Mouse (Mus musculus) hindbrain, embryonic 16.5 days (tissue): ENCODE measurements around the gene Lim2. TPM values are rescaled to one million over a fixed set of nuclear protein-coding genes. Genes with fewer than 3 reads are reported as not detected.
A peak's percentile ranks its signal among the peaks of the same experiment; 100 is the strongest.

Source experiments
- ATAC-seq: fragments of 200-750 bp; cut with Nextera tagmentation; 2 replicates; pipeline ENCODE4 v1.8.0; 2017; ENCODE audit warnings: moderate TSS enrichment, moderate library complexity
- H3K27ac ChIP-seq: fragments of 300-500 bp; sonication (generic); 2 replicates; pipeline ENCODE4 v1.5.1; 2014; ENCODE audit warnings: low read depth, mild to moderate bottlenecking, control low read depth, low read length, moderate library complexity
- H3K27me3 ChIP-seq: fragments of 300-500 bp; sonication (generic); replicated peaks from 2 replicates; pipeline ENCODE4 v1.6.1; 2014; ENCODE audit warnings: low read length; ENCODE audit not compliant: control insufficient read depth, insufficient read depth
- H3K36me3 ChIP-seq: fragments of 300-500 bp; sonication (generic); 2 replicates; pipeline ENCODE4 v1.6.1; 2014; ENCODE audit warnings: mild to moderate bottlenecking, low read length, moderate library complexity, mixed read lengths; ENCODE audit not compliant: control insufficient read depth, insufficient read depth
- H3K4me1 ChIP-seq: fragments of 300-500 bp; sonication (generic); 2 replicates; pipeline ENCODE4 v1.6.1; 2014; ENCODE audit warnings: low read depth, low read length; ENCODE audit not compliant: control insufficient read depth, insufficient read depth
- H3K4me2 ChIP-seq: fragments of 300-500 bp; sonication (generic); 2 replicates; pipeline ENCODE4 v1.6.1; 2014; ENCODE audit warnings: mild to moderate bottlenecking, low read length, control low read depth, moderate library complexity
- H3K4me3 ChIP-seq: fragments of 300-500 bp; sonication (generic); 2 replicates; pipeline ENCODE4 v1.5.1; 2014; ENCODE audit warnings: mild to moderate bottlenecking, low read length, control low read depth, moderate library complexity
- H3K9ac ChIP-seq: fragments of 300-500 bp; sonication (generic); 2 replicates; pipeline ENCODE4 v1.6.1; 2014; ENCODE audit warnings: low read depth, mild to moderate bottlenecking, control low read depth, low read length, moderate library complexity
- H3K9me3 ChIP-seq: fragments of 300-500 bp; sonication (generic); 2 replicates; pipeline ENCODE4 v1.6.1; 2014; ENCODE audit warnings: mild to moderate bottlenecking, low read length, moderate library complexity; ENCODE audit not compliant: control insufficient read depth
- WGBS: fragments of 180-500 bp; shearing (Covaris S2); extraction: QIAGEN DNeasy Blood & Tissue Kit; methylation state at CpG from one replicate; pipeline ENCODE4 v1.1.7; 2014; 5-methylcytosine and 5-hydroxymethylcytosine counted together
- polyA plus RNA-seq: library from polyadenylated mRNA; unstranded; fragments of >200 nt; fragmentation: Nextera tagmentation; extraction: Ambion mirVana; gene quantifications from 2 replicates; pipeline ENCODE4 v1.2.1, GENCODE M21; 2015

The Lim2 gene
- polyA plus RNA-seq, 1 experiment from 2014 or later, result not detected

DNA sequence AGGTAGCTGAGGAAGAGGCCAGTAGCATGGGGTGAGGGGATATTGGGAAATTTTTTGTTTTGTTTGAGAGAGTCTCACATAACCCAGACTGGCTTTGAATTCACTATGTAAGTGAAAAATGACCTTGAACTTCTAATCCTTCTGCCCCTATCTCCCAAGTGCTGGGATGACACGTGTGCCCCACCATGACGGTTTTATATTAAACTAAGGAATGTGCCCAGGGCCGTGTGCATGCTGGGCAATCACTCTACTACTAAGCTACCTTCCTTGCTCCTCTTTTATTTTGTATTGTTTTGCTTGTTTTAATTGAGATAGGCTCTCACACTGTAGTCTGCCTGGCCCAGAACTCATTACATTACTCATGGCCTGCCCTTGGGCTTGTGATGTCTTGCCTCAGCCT is 13.6 kb downstream of the Lim2 start:
- Histone ChIP-seq H3K27me3 (no peaks in the 10 kb centered on the region), H3K27ac (no peak overlapping the region), H3K4me1 (peaks cover 18% of the 10 kb centered on the region), H3K9me3 (no peaks in the 10 kb centered on the region), H3K4me2 (no peak overlapping the region), H3K4me3 (no peak overlapping the region), H3K36me3 (no peaks in the 10 kb centered on the region), H3K9ac (no peak overlapping the region)
- 76% methylated on average over 3 of the region's 3 CpGs for WGBS
- no peak for ATAC-seq

DNA sequence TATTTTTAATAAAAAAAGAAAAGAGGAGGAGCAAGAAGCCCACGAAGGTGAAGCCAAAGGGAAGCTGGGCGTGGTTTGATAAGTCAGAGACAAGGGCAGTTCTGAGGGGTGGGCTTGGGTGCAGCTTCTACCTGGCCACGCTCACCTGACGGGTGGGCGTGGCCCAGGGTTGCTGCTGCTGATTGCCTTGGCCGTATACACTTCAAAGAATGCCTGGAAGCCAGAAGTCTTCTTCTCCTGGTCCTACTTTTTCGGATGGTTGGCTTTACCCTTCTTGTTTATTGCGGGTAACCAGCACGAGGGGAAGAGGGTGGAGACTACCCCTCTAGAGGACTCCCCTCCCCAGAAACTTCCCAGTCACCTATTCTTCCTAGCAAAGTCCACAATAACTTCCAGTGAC is 15.2 kb downstream of the Lim2 start:
- H3K27me3 ChIP-seq, result no peaks in the 10 kb centered on the region
- peak overlapping the region; percentile 93 for H3K27ac ChIP-seq
- H3K4me3 ChIP-seq, result peak overlapping the region; percentile 61
- no peaks in the 10 kb centered on the region for H3K9me3 ChIP-seq
- peak overlapping the region; percentile 77 for H3K9ac ChIP-seq
- no peaks in the 10 kb centered on the region for H3K36me3 ChIP-seq
- 13% methylated on average over 9 of the region's 9 CpGs for WGBS
- 0 out of 2 replicates have a peak, but pooled peaks have one; percentile 1 for ATAC-seq
- peaks cover 18% of the 10 kb centered on the region for H3K4me1 ChIP-seq
- peak overlapping the region; percentile 94 for H3K4me2 ChIP-seq

DNA sequence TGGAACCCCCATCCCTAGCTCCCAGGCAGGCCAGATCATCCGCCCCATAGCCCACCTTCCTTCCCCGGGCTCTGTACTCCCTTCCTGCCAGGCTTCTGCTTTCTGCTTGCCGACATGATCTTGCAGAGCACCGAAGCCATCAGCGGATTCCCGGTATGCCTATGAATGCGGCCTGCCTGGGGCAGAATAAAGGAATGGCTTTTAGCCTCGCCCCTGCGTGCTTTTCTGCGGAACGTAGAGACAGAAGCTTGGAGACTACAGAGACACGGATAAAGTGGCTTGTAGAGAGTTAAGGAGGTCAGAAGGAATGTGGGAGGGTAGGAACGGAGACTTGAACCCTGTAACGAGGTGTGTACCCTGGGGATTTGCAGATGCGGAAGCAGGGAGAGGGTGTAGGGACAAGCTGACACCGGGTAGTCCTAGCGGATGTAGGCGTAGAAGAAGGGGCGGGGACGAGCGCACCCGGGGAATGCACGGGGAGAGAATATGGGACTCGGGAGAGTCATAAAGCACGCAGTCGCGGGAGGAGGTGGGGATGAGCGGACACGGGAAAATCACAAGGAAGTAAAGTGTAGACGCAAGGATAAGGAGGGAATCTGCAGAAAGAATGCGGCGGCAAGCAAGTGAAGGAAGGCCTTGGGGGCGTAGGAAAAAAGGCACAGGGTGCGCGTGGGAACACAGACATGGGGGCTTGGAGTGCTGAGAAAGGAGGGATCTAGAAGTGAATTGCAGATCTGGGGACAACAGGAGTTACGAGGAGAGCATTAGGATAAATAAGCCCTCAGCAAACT is 15.9 kb downstream of the Lim2 start:
- H3K27me3 ChIP-seq, result no peaks in the 10 kb centered on the region
- peak overlapping the region; percentile 93 for H3K27ac ChIP-seq
- ATAC-seq, result peak; percentile 83
- H3K4me1 ChIP-seq, result peaks cover 18% of the 10 kb centered on the region
- H3K9ac ChIP-seq, result peak overlapping the region; percentile 77
- under 1% methylated on average over 36 of the region's 36 CpGs for WGBS
- H3K36me3 ChIP-seq, result no peaks in the 10 kb centered on the region
- peak overlapping the region; percentile 94 for H3K4me2 ChIP-seq
- peak overlapping the region; percentile 61 for H3K4me3 ChIP-seq
- H3K9me3 ChIP-seq, result no peaks in the 10 kb centered on the region

DNA sequence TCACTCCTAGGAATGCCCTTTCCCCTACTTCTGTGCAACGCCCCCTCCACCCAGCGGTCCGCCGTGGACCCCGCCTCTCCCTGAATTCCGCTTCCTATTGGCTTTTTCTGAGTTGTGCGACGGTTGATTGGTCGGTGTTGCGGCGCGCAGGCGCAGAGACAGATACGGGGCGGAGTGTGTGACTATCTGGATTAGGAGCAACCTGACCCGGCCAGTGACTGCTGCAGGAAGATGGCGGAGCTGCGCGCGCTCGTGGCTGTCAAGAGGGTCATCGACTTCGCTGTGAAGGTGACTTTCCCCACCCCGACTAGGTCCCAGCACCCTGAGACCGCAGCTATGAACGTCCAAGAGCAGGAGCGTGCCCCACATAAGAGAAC is 16.4 kb downstream of the Lim2 start, which contains the start of the genes Etfb and Gm45233:
Etfb (plus strand) TSS at position 167 of the 377 bp plus-strand sequence.
Gm45233 (plus strand) TSS at position 212 of the 377 bp plus-strand sequence.
- Histone ChIP-seq H3K9ac (peak within 1 kb of the TSS; percentile 77), H3K27me3 (no peaks in the 10 kb centered on the region), H3K27ac (peak within 1 kb of the TSS; percentile 93), H3K4me1 (peaks cover 18% of the 10 kb centered on the region), H3K4me3 (peak within 1 kb of the TSS; percentile 61), H3K9me3 (no peaks in the 10 kb centered on the region), H3K4me2 (peak within 1 kb of the TSS; percentile 94), H3K36me3 (no peaks in the 10 kb centered on the region)
- WGBS, result 0% methylated on average over 27 of the region's 27 CpGs
- ATAC-seq, result peak; percentile 98

DNA sequence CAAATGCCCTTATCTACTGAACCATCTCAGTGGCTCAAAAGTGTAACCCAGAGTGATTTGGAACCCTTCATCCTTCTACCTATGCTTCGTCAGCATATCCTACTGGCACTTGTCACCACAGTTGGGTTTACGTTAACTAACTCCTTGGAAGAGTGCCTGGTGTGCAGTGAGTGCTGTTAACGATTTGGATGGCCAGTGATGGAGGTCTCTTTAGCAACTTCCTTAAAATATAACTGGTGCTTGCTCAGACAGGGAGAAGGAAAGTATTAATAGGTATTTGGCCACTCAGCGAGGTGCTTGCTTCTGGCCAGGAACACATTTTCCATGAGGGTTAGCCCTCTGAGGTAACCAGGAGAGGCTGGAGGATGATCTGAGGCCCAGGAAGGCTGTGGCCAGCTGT is 20.3 kb downstream of the Lim2 start:
- WGBS, result 93% methylated on average over 4 of the region's 4 CpGs
- Histone ChIP-seq H3K4me1 (peaks cover 13% of the 10 kb centered on the region), H3K27me3 (no peaks in the 10 kb centered on the region), H3K27ac (no peak overlapping the region), H3K4me2 (no peak overlapping the region), H3K9ac (no peak overlapping the region), H3K9me3 (no peaks in the 10 kb centered on the region), H3K36me3 (peaks cover 6% of the 10 kb centered on the region), H3K4me3 (no peak overlapping the region)
- no peak for ATAC-seq

DNA sequence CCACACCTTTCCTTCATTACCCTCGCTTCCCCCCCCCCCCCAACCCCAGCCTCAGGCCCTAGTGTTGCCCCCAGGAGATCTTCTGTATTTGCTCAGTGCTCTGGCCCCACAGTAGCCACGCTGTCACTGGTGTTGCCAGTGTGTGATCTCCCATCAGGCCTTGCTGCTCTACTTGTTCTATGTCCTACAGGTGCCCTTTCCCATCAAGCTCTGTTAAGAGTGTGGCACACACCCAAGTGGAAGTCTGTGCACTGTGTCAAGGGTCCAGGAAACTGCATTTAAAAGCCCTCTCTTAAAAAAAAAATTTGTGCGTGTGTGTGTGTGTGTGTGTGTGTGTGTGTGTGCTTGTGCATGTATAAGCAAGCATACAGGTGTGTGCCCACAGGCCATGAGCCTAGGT is 20.8 kb downstream of the Lim2 start:
- peaks cover 9% of the 10 kb centered on the region for H3K36me3 ChIP-seq
- H3K4me3 ChIP-seq, result no peak overlapping the region
- H3K4me1 ChIP-seq, result peaks cover 10% of the 10 kb centered on the region
- ATAC-seq, result no peak
- no peak overlapping the region for H3K9ac ChIP-seq
- WGBS, result 98% methylated on average over 2 of the region's 3 CpGs
- no peaks in the 10 kb centered on the region for H3K9me3 ChIP-seq
- no peaks in the 10 kb centered on the region for H3K27me3 ChIP-seq
- H3K27ac ChIP-seq, result no peak overlapping the region
- no peak overlapping the region for H3K4me2 ChIP-seq

DNA sequence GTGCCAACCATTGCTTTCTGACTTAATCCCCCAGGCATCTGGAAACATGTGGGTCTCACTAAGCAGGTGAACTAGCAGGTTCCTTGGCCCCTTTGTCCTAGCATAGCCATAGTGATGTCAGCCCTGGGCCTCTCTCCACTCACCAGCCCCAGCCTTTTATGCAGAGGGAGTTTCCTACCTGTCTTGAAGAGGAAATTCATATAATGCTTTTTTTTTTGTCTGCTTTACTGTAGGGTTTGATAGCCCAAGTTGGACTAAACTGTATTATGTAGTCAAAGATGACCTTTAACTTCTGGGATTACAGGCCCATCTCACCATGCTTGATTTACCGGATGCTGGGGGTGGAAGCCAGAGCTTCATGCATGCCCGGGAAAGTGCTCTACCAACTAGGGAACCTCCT is 22.3 kb downstream of the Lim2 start:
- no peak overlapping the region for H3K4me2 ChIP-seq
- H3K9me3 ChIP-seq, result no peaks in the 10 kb centered on the region
- no peak overlapping the region for H3K27ac ChIP-seq
- whole genome bisulfite sequencing, result 98% methylated on average over 2 of the region's 2 CpGs
- H3K4me1 ChIP-seq, result peaks cover 3% of the 10 kb centered on the region
- H3K36me3 ChIP-seq, result peaks cover 17% of the 10 kb centered on the region
- no peak overlapping the region for H3K9ac ChIP-seq
- H3K4me3 ChIP-seq, result no peak overlapping the region
- ATAC-seq, result no peak
- no peaks in the 10 kb centered on the region for H3K27me3 ChIP-seq

DNA sequence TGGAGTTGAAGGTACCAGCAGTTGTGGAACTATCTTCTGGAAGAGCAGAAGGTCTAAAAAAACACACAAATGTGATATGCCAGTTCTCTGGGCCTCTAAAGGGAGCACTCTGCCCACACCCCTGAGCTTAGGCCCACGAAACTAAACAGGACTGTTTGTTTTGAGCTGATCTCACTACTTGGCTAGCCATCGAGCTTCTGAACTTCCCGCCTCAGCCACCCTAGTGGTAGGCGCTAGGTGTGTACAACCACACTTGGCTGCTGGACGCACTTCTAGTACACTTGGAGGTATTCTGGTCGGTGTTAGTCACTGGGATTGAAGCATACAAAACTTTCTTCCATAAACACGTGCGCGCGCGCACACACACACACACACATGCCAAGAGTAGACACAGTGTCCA is 24.3 kb downstream of the Lim2 start:
- WGBS, result 94% methylated on average over 11 of the region's 11 CpGs

DNA sequence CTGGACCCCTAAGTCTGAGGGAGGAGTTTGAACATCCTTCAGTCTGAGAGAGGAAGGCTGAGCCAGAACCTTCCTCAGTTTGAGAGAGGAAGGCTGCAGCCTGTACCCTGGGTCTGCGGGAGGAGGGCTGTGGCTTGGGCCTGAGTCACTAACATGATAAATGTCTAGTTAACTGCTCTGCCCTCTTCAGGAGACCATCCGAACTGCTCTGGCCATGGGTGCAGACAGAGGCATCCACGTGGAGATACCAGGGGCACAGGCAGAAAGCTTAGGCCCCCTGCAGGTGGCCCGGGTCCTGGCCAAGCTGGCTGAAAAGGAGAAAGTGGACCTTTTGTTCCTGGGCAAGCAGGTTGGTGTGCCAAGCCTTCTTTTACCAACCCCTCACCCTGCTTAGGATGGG is 25.1 kb downstream of the Lim2 start:
- 50% methylated on average over 4 of the region's 4 CpGs for WGBS
- no peaks in the 10 kb centered on the region for H3K27me3 ChIP-seq
- no peaks in the 10 kb centered on the region for H3K9me3 ChIP-seq
- H3K4me3 ChIP-seq, result no peak overlapping the region
- H3K9ac ChIP-seq, result no peak overlapping the region
- H3K27ac ChIP-seq, result no peak overlapping the region
- H3K4me1 ChIP-seq, result no peaks in the 10 kb centered on the region
- H3K4me2 ChIP-seq, result no peak overlapping the region
- H3K36me3 ChIP-seq, result peaks cover 34% of the 10 kb centered on the region
- ATAC-seq, result no peak

More for the DNA sequence above, 24.3 kb downstream of the Lim2 start:
- no peak for ATAC-seq
- no peaks in the 10 kb centered on the region for H3K9me3 ChIP-seq
- no peak overlapping the region for H3K4me3 ChIP-seq
- no peaks in the 10 kb centered on the region for H3K4me1 ChIP-seq
- no peak overlapping the region for H3K9ac ChIP-seq
- H3K27ac ChIP-seq, result no peak overlapping the region
- no peak overlapping the region for H3K4me2 ChIP-seq
- peaks cover 25% of the 10 kb centered on the region for H3K36me3 ChIP-seq
- no peaks in the 10 kb centered on the region for H3K27me3 ChIP-seq
